Mouse (Mus musculus): ENCODE measurements around the gene Chrm3. TPM values are rescaled to one million over a fixed set of nuclear protein-coding genes. Genes with fewer than 3 reads are reported as not detected.

Gene Chrm3
- polyA plus RNA-seq, 1 experiment from 2014 or later: 0.13 TPM

- Histone ChIP-seq H3K4me2 (ENCODE audit: low read depth, severe bottlenecking) (no peak overlapping the region), H3K9ac (ENCODE audit: low read length) (no peak overlapping the region), H3K4me1 (ENCODE audit: control insufficient read depth, insufficient read depth, low read length) (no peaks in the 10 kb centered on the region), H3K27me3 (ENCODE audit: control insufficient read depth, insufficient read depth, low read length) (no peaks in the 10 kb centered on the region), H3K27ac (replicated peaks; ENCODE audit: low read depth, low read length) (no peak overlapping the region), H3K36me3 (ENCODE audit: control insufficient read depth, insufficient read depth, low read length) (no peaks in the 10 kb centered on the region), H3K4me3 (ENCODE audit: low read depth, low read length) (no peak overlapping the region), H3K9me3 (ENCODE audit: control insufficient read depth, low read length) (no peaks in the 10 kb centered on the region)
- DNase-seq (ENCODE audit: low spot score) (no peak), ATAC-seq (ENCODE audit: insufficient number of reproducible peaks, low FRiP score, low TSS enrichment, low read depth) (no peak)
Measured at GRCm38 (mm10) chr13:10163354-10163753, 197.3 kb downstream of the Chrm3 start.

GRCm38 (mm10) chr13:10157496-10157895 lies 203.2 kb downstream of the Chrm3 start:
- H3K27me3 ChIP-seq (ENCODE audit: control insufficient read depth, insufficient read depth, low read length): no peaks in the 10 kb centered on the region
- no peak overlapping the region for H3K4me2 ChIP-seq (ENCODE audit: low read depth, severe bottlenecking)
- 88% methylated on average over 3 of the region's 3 CpGs for WGBS
- no peak overlapping the region for H3K9ac ChIP-seq (ENCODE audit: low read length)
- ATAC-seq (ENCODE audit: insufficient number of reproducible peaks, low FRiP score, low TSS enrichment, low read depth) (no peak), DNase-seq (ENCODE audit: low spot score) (no peak)
- H3K4me3 ChIP-seq (ENCODE audit: low read depth, low read length): no peak overlapping the region
- H3K27ac ChIP-seq (replicated peaks; ENCODE audit: low read depth, low read length): no peak overlapping the region
- H3K36me3 ChIP-seq (ENCODE audit: control insufficient read depth, insufficient read depth, low read length): no peaks in the 10 kb centered on the region
- H3K9me3 ChIP-seq (ENCODE audit: control insufficient read depth, low read length): no peaks in the 10 kb centered on the region
- H3K4me1 ChIP-seq (ENCODE audit: control insufficient read depth, insufficient read depth, low read length): no peaks in the 10 kb centered on the region

GRCm38 (mm10) chr13:10140573-10140972 lies 220.1 kb downstream of the Chrm3 start:
- WGBS: 82% methylated on average over 4 of the region's 4 CpGs
- no peak for ATAC-seq (ENCODE audit: insufficient number of reproducible peaks, low FRiP score, low TSS enrichment, low read depth)
- H3K27me3 ChIP-seq (ENCODE audit: control insufficient read depth, insufficient read depth, low read length): no peaks in the 10 kb centered on the region
- H3K27ac ChIP-seq (replicated peaks; ENCODE audit: low read depth, low read length): no peak overlapping the region
- no peaks in the 10 kb centered on the region for H3K4me1 ChIP-seq (ENCODE audit: control insufficient read depth, insufficient read depth, low read length)
- no peak for DNase-seq (ENCODE audit: low spot score)
- H3K9me3 ChIP-seq (ENCODE audit: control insufficient read depth, low read length): no peaks in the 10 kb centered on the region
- H3K4me2 ChIP-seq (ENCODE audit: low read depth, severe bottlenecking): no peak overlapping the region
- H3K9ac ChIP-seq (ENCODE audit: low read length): no peak overlapping the region
- H3K4me3 ChIP-seq (ENCODE audit: low read depth, low read length): no peak overlapping the region
- no peaks in the 10 kb centered on the region for H3K36me3 ChIP-seq (ENCODE audit: control insufficient read depth, insufficient read depth, low read length)

GRCm38 (mm10) chr13:10138878-10139277 lies 221.8 kb downstream of the Chrm3 start:
- Histone ChIP-seq H3K4me1 (ENCODE audit: control insufficient read depth, insufficient read depth, low read length) (no peaks in the 10 kb centered on the region), H3K27me3 (ENCODE audit: control insufficient read depth, insufficient read depth, low read length) (no peaks in the 10 kb centered on the region), H3K9ac (ENCODE audit: low read length) (no peak overlapping the region), H3K4me2 (ENCODE audit: low read depth, severe bottlenecking) (no peak overlapping the region), H3K27ac (replicated peaks; ENCODE audit: low read depth, low read length) (no peak overlapping the region), H3K4me3 (ENCODE audit: low read depth, low read length) (no peak overlapping the region), H3K9me3 (ENCODE audit: control insufficient read depth, low read length) (no peaks in the 10 kb centered on the region), H3K36me3 (ENCODE audit: control insufficient read depth, insufficient read depth, low read length) (no peaks in the 10 kb centered on the region)
- DNase-seq (ENCODE audit: low spot score) (no peak), ATAC-seq (ENCODE audit: insufficient number of reproducible peaks, low FRiP score, low TSS enrichment, low read depth) (no peak)
- 85% methylated on average over 4 of the region's 4 CpGs for WGBS

- Histone ChIP-seq H3K9ac (ENCODE audit: low read length) (no peak overlapping the region), H3K27ac (replicated peaks; ENCODE audit: low read depth, low read length) (no peak overlapping the region), H3K27me3 (ENCODE audit: control insufficient read depth, insufficient read depth, low read length) (no peaks in the 10 kb centered on the region), H3K4me3 (ENCODE audit: low read depth, low read length) (no peak overlapping the region), H3K9me3 (ENCODE audit: control insufficient read depth, low read length) (no peaks in the 10 kb centered on the region), H3K4me2 (ENCODE audit: low read depth, severe bottlenecking) (no peak overlapping the region), H3K4me1 (ENCODE audit: control insufficient read depth, insufficient read depth, low read length) (no peaks in the 10 kb centered on the region), H3K36me3 (ENCODE audit: control insufficient read depth, insufficient read depth, low read length) (no peaks in the 10 kb centered on the region)
- ATAC-seq (ENCODE audit: insufficient number of reproducible peaks, low FRiP score, low TSS enrichment, low read depth) (peak; percentile 62; the same call in 1 of the 2 replicates), DNase-seq (ENCODE audit: low spot score) (peak; percentile 22)
- WGBS: 7% methylated on average over 2 of the region's 2 CpGs
Measured at GRCm38 (mm10) chr13:10131064-10131463, 229.6 kb downstream of the Chrm3 start.

GRCm38 (mm10) chr13:10112211-10112610 lies 248.4 kb downstream of the Chrm3 start:
- H3K9ac ChIP-seq (ENCODE audit: low read length): no peak overlapping the region
- no peak overlapping the region for H3K27ac ChIP-seq (replicated peaks; ENCODE audit: low read depth, low read length)
- H3K27me3 ChIP-seq (ENCODE audit: control insufficient read depth, insufficient read depth, low read length): no peaks in the 10 kb centered on the region
- H3K36me3 ChIP-seq (ENCODE audit: control insufficient read depth, insufficient read depth, low read length): no peaks in the 10 kb centered on the region
- 76% methylated on average over 2 of the region's 2 CpGs for WGBS
- H3K4me3 ChIP-seq (ENCODE audit: low read depth, low read length): no peak overlapping the region
- ATAC-seq (ENCODE audit: insufficient number of reproducible peaks, low FRiP score, low TSS enrichment, low read depth): no peak
- no peaks in the 10 kb centered on the region for H3K4me1 ChIP-seq (ENCODE audit: control insufficient read depth, insufficient read depth, low read length)
- DNase-seq (ENCODE audit: low spot score): no peak
- no peaks in the 10 kb centered on the region for H3K9me3 ChIP-seq (ENCODE audit: control insufficient read depth, low read length)
- H3K4me2 ChIP-seq (ENCODE audit: low read depth, severe bottlenecking): no peak overlapping the region

- Histone ChIP-seq H3K27ac (replicated peaks; ENCODE audit: low read depth, low read length) (no peak overlapping the region), H3K9ac (ENCODE audit: low read length) (no peak overlapping the region), H3K4me3 (ENCODE audit: low read depth, low read length) (no peak overlapping the region), H3K4me1 (ENCODE audit: control insufficient read depth, insufficient read depth, low read length) (no peaks in the 10 kb centered on the region), H3K9me3 (ENCODE audit: control insufficient read depth, low read length) (no peaks in the 10 kb centered on the region), H3K27me3 (ENCODE audit: control insufficient read depth, insufficient read depth, low read length) (no peaks in the 10 kb centered on the region), H3K4me2 (ENCODE audit: low read depth, severe bottlenecking) (no peak overlapping the region), H3K36me3 (ENCODE audit: control insufficient read depth, insufficient read depth, low read length) (no peaks in the 10 kb centered on the region)
- no peak for ATAC-seq (ENCODE audit: insufficient number of reproducible peaks, low FRiP score, low TSS enrichment, low read depth)
- DNase-seq (ENCODE audit: low spot score): no peak
- WGBS: 61% methylated on average over 1 of the region's 1 CpGs
Measured at GRCm38 (mm10) chr13:10109542-10109941, 251.1 kb downstream of the Chrm3 start.

GRCm38 (mm10) chr13:10107331-10107730 lies 253.3 kb downstream of the Chrm3 start:
- ATAC-seq (ENCODE audit: insufficient number of reproducible peaks, low FRiP score, low TSS enrichment, low read depth): no peak
- WGBS: 86% methylated on average over 7 of the region's 7 CpGs

GRCm38 (mm10) chr13:10090778-10091177 lies 269.9 kb downstream of the Chrm3 start:
- 83% methylated on average over 4 of the region's 4 CpGs for WGBS
- no peak overlapping the region for H3K27ac ChIP-seq (replicated peaks; ENCODE audit: low read depth, low read length)
- H3K36me3 ChIP-seq (ENCODE audit: control insufficient read depth, insufficient read depth, low read length): no peaks in the 10 kb centered on the region
- H3K4me2 ChIP-seq (ENCODE audit: low read depth, severe bottlenecking): no peak overlapping the region
- no peaks in the 10 kb centered on the region for H3K27me3 ChIP-seq (ENCODE audit: control insufficient read depth, insufficient read depth, low read length)
- no peak overlapping the region for H3K4me3 ChIP-seq (ENCODE audit: low read depth, low read length)
- no peaks in the 10 kb centered on the region for H3K4me1 ChIP-seq (ENCODE audit: control insufficient read depth, insufficient read depth, low read length)
- ATAC-seq (ENCODE audit: insufficient number of reproducible peaks, low FRiP score, low TSS enrichment, low read depth) (no peak), DNase-seq (ENCODE audit: low spot score) (no peak)
- H3K9ac ChIP-seq (ENCODE audit: low read length): no peak overlapping the region
- H3K9me3 ChIP-seq (ENCODE audit: control insufficient read depth, low read length): no peaks in the 10 kb centered on the region

More at GRCm38 (mm10) chr13:10107331-10107730, 253.3 kb downstream of the Chrm3 start:
- no peak overlapping the region for H3K27ac ChIP-seq (replicated peaks; ENCODE audit: low read depth, low read length)
- no peak overlapping the region for H3K4me3 ChIP-seq (ENCODE audit: low read depth, low read length)
- H3K36me3 ChIP-seq (ENCODE audit: control insufficient read depth, insufficient read depth, low read length): no peaks in the 10 kb centered on the region
- H3K9me3 ChIP-seq (ENCODE audit: control insufficient read depth, low read length): no peaks in the 10 kb centered on the region
- no peak overlapping the region for H3K4me2 ChIP-seq (ENCODE audit: low read depth, severe bottlenecking)
- no peaks in the 10 kb centered on the region for H3K27me3 ChIP-seq (ENCODE audit: control insufficient read depth, insufficient read depth, low read length)
- H3K9ac ChIP-seq (ENCODE audit: low read length): no peak overlapping the region
- no peaks in the 10 kb centered on the region for H3K4me1 ChIP-seq (ENCODE audit: control insufficient read depth, insufficient read depth, low read length)
- DNase-seq (ENCODE audit: low spot score): no peak

All from limb, embryonic 11.5 days (tissue).